16 mouse cellular contexts compared by ENCODE assay signal in genomic region chr8:123724752-123725151, GRCm38 (mm10).
DNase-seq lines count a peak whose midpoint lies in the region; ATAC-seq lines count a peak whose summit lies in the region.
"Had no signal": no experiment of that assay in that cellular context is flagged by ENCODE, and none has a peak within 500 bp of the region (broad histone marks: within the 10 kb centered on the region; RNA-seq: fewer than 3 reads in every experiment).

No protein-coding gene starts in this region.

- peak; percentile 55 for DNase-seq in layer of hippocampus, adult 11-12 months (ENCODE audit: low spot score)
- DNase-seq in layer of hippocampus, postnatal 10 days (ENCODE audit: low spot score in 2 of 2) = no peak
- DNase-seq in layer of hippocampus, adult 9-11 months = peak; percentile 76
- peak; percentile 45 for DNase-seq in right cerebral cortex, postnatal 14 days
- no peak for DNase-seq in adrenal gland, adult 18-20 months (ENCODE audit: low spot score in 2 of 2)
- DNase-seq: adrenal gland, adult 8-10 months; cerebellum, adult 18-20 months; embryo, embryonic 11 days; gastrocnemius, adult 2 months; heart, adult 2 months; kidney, adult 11 months; kidney, postnatal 14 days; liver, embryonic 13.5 days; retina, postnatal 1 day had no signal

- peak; percentile 39 for ATAC-seq in frontal cortex, adult (ENCODE audit: low TSS enrichment)
- no peak for ATAC-seq in erythroid progenitor cell, adult 5-6 weeks (replicated peaks; ENCODE audit: low FRiP score, poor library complexity, severe bottlenecking)

Comparison
In these comparisons a context has a peak if more than half of its experiments do, and no peak if none do; other contexts are left out.
1. DNase-seq: peak in layer of hippocampus, adult 11-12 months (single experiment), layer of hippocampus, adult 9-11 months (single experiment) and right cerebral cortex, postnatal 14 days (single experiment); none in layer of hippocampus, postnatal 10 days (0 of 2) and adrenal gland, adult 18-20 months (0 of 2).